Mouse (Mus musculus) embryonic fibroblast, embryonic 13.5 days (primary cell): ENCODE measurements around the gene C1ql1. TPM values are rescaled to one million over a fixed set of nuclear protein-coding genes. Genes with fewer than 3 reads are reported as not detected.
"Not testable (repeated sequence)": the region's sequence is repeated elsewhere in the genome, so short reads cannot be mapped to it uniquely, and the experiment has no call there.

Experiments used
- H3K27ac ChIP-seq: 2 replicates; pipeline ENCODE4 v1.5.1; 2012; ENCODE audit warnings: low read length, control low read depth, inconsistent platforms; ENCODE audit not compliant: insufficient read depth
- H3K4me1 ChIP-seq: 2 replicates; pipeline ENCODE4 v1.6.1; 2011; ENCODE audit warnings: low read length; ENCODE audit not compliant: control insufficient read depth, insufficient read depth
- H3K4me3 ChIP-seq: 2 replicates; pipeline ENCODE4 v1.5.1; 2011; ENCODE audit warnings: mild to moderate bottlenecking, control low read depth, low read length; ENCODE audit not compliant: insufficient read depth
- CTCF ChIP-seq: IDR thresholded peaks from 2 replicates; pipeline ENCODE4 v1.5.1; 2011; ENCODE audit warnings: mild to moderate bottlenecking, control low read depth, low read length, moderate library complexity, borderline replicate concordance; ENCODE audit not compliant: insufficient read depth
- POLR2A ChIP-seq: IDR thresholded peaks from 2 replicates; pipeline ENCODE4 v1.6.1; 2011; ENCODE audit warnings: low read depth, mild to moderate bottlenecking, control low read depth, low read length, moderate library complexity
- polyA plus RNA-seq: library from polyadenylated mRNA; stranded (reverse); fragments of >200 nt; gene quantifications from 2 replicates; pipeline ENCODE4 v1.2.4, GENCODE M21; 2011; ENCODE audit warnings: low read depth; ENCODE audit not compliant: missing spikeins, insufficient read length

Gene C1ql1
- polyA plus RNA-seq, 1 experiment, result not detected

DNA sequence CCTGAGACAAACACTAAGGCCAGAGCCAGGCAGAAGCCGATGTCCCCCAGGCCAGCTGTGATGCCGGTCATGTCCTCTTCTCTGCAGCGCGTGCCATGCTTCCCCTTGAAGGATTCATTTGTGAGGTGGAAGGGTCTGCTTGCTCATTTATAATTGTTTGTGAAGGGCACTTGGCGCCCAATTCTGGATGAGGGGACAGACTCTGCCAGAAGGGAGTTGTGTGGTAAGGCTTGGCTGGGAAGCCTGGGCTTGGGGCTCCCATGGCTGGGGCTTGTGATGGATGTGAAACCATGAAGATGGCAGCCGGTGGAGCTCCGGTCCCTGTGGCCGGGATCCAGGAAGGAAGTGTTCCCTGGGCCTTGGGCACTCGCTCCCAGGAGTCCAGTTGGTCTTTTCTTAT lies 37.6 kb upstream of the C1ql1 start:
- H3K27ac ChIP-seq, result no peak overlapping the region

DNA sequence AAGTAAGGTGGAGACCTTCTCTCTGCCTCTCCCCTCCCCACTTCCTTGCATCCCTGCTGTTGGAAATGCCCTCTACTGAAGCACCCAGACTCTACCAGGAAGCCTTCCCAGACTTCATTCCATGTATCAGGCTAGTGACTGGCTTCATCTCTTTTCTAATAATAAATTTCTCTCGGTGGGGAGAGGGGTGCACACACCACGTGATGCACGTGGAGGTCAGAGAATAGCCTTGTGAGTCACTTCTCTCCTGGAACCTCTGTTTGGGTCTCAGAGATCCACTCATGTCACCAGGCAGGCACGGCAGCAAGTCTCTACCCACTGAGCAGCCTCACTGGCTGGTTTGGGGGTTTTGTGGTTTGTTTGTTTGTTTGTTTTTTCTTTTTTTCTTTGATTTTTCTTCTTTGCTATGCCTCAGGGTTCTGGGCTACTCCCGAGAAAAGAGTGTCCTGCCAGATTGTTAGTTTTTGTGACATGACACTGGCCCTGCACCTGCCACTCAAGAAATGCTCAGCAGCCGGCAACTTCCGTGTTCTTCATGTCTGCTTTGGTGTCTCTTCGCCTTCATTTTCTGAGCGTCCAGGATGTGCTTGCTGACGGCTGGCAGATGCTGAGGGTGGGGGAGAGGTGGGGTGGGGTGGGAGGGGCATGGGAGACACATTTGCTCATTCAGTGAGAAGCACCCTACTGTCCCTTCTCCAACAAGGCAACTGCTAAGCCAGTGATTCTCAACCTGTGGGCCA lies 34.8 kb upstream of the C1ql1 start:
- no peak overlapping the region for H3K27ac ChIP-seq
- no peak overlapping the region for H3K4me3 ChIP-seq
- TF ChIP-seq CTCF (no peak), POLR2A (no peak)
- no peaks in the 10 kb centered on the region for H3K4me1 ChIP-seq

More for the DNA sequence above, 37.6 kb upstream of the C1ql1 start:
- no peak overlapping the region for H3K4me3 ChIP-seq
- no peak for TF ChIP-seq POLR2A
- TF ChIP-seq CTCF, result no peak
- H3K4me1 ChIP-seq, result no peaks in the 10 kb centered on the region

DNA sequence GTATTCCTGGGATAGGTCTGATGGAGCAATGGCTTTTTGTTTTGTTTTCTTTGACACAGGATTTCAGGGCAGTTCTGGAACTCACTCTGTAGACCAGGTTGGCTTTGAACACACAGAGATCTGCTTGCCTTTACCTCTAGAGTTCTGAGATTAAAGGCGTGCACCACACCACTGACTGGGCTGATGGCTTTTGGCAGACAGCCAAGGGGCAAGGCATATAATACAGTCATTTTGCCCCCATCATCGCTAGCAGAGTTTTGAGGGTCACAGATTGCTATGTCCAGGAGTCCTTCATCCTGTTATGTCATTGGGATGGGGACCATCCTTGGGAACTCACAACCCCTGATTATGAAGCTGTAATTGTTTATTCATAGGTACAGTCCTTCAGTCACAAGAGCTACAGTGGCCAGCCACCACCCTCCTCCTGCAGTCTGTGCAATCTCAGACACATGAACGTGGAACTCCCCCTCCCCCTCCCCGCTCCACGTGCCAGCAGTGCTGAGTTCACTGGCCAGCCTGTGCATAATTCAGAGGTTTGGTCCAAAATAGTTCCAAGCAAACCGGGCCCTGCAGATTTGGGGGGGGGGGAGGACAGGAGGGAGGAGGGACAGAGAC lies 31.7 kb upstream of the C1ql1 start:
- TF ChIP-seq CTCF, result no peak
- H3K4me3 ChIP-seq, result no peak overlapping the region
- no peaks in the 10 kb centered on the region for H3K4me1 ChIP-seq
- no peak overlapping the region for H3K27ac ChIP-seq

DNA sequence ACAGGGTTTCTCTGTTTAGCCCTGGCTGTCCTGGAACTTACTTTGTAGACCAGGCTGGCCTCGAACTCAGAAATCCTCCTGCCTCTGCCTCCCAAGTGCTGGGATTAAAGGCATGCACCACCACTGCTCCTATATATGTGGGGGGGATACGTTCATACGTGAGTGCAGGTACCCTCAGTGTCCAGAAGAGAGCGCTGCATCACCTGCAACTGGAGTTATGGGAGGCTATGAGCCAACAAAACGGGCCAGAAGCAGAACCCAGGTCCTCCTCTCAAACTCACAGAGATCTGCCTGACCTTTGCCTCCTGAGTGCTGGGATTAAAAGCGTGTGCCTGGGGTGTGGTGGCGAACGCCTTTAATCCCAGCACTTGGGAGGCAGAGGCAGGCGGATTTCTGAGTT lies 29.5 kb upstream of the C1ql1 start:
- H3K4me3 ChIP-seq, H3K4me1 ChIP-seq, H3K27ac ChIP-seq: not testable (repeated sequence)

DNA sequence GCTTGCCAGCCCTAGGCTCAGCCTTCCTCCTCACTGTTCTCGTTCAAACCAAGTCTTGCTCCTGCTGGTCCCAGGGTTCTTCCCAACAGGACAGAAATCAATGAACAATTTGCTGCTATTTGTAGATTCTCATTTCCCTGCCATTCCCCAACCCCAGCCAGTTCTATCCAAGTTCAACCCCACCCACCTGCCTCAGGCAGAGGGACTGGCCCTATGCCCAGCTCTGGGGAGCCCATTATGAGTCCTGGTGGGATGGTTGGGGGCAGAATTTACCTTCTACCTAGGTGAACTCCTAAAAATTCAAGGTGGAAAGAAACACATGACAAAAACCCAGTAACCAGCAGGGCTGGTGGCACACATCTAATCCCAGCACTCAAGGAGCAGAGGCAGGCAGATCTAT lies 25.8 kb upstream of the C1ql1 start:
- Histone ChIP-seq H3K4me3 (no peak overlapping the region), H3K4me1 (no peaks in the 10 kb centered on the region), H3K27ac (no peak overlapping the region)
- TF ChIP-seq CTCF (no peak), POLR2A (no peak)

DNA sequence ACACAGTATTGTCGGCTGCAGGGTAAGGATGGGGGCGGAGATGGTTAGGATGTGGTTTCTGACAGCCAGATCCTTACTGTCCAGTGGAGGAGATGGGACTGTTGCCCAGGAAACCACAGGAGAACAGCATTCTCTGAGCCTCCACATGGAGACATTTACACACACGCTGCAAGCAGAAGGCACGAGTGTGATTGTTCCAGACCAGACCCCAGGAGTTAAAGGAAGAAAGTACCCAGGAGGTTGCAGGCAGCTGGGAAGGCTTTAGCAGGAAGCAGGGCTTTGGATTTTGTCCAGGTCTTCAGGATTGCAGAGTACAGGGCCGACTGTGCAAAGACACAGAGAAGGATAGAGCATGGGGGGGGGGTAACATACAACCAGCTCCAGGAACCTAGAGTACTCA lies 25.1 kb upstream of the C1ql1 start:
- H3K27ac ChIP-seq, result no peak overlapping the region
- no peaks in the 10 kb centered on the region for H3K4me1 ChIP-seq
- TF ChIP-seq CTCF, result no peak
- no peak for TF ChIP-seq POLR2A
- no peak overlapping the region for H3K4me3 ChIP-seq

DNA sequence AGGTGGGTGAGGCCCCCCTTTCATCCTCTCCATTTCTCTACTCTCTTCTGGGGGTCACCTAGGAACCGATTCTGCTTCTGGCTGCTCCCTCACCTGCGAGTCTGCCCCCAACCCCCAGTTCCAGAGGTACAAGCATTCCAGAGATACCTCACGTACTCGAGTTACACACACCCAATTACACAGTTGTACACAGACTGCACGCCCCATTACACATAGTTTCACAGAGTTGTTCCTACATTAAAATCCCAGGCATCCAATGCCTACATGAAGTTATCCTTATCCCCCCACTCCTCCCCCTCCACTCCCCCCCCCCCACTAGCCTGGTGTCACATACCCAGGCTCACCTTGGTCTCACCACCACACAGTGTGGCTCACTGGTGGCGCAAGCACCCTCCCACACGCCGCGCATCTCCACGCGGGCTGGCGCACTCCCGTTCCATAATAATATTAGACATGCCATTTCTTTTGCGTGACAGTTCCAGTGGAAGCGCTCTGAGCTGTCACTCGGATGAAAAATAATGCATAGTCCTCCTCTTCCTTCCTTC lies 18.1 kb upstream of the C1ql1 start:
- H3K4me1 ChIP-seq, result no peaks in the 10 kb centered on the region
- no peak overlapping the region for H3K27ac ChIP-seq
- H3K4me3 ChIP-seq, result no peak overlapping the region
- TF ChIP-seq POLR2A (no peak), CTCF (no peak)

DNA sequence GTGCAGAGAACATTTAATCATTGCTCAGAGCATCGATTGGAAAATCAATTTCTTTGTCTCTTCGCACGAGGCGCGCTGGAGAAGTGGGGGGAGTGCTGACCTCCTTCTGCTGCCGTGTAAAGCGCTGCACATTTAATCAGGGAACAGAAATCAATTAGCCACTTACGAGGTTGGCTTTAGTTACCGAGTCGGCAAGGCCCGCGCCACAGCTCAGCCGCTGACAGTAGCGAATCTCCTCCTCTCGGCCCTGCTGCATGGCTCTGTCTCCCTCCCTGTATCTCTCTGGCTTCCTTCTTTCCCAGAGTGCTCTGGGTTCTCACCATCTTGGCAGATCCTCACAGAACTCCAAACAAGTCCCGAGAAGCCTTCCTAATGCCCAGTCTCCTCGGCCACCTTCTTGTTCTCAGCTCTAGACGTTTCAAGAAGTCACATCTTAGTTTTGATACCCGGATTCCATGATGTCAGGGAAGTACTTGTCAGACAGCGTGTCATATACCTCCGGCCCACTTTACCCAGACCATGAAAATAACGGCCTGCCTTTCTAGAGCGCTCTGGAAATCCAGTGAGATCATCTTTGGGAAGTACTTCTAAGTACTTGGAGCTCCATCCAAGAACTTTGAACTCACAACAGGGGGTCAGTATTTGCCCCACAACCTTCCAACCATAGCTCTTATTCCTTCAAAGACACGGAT lies 17.5 kb upstream of the C1ql1 start:
- no peak overlapping the region for H3K27ac ChIP-seq
- no peaks in the 10 kb centered on the region for H3K4me1 ChIP-seq
- H3K4me3 ChIP-seq, result no peak overlapping the region
- TF ChIP-seq CTCF, result no peak
- no peak for TF ChIP-seq POLR2A

DNA sequence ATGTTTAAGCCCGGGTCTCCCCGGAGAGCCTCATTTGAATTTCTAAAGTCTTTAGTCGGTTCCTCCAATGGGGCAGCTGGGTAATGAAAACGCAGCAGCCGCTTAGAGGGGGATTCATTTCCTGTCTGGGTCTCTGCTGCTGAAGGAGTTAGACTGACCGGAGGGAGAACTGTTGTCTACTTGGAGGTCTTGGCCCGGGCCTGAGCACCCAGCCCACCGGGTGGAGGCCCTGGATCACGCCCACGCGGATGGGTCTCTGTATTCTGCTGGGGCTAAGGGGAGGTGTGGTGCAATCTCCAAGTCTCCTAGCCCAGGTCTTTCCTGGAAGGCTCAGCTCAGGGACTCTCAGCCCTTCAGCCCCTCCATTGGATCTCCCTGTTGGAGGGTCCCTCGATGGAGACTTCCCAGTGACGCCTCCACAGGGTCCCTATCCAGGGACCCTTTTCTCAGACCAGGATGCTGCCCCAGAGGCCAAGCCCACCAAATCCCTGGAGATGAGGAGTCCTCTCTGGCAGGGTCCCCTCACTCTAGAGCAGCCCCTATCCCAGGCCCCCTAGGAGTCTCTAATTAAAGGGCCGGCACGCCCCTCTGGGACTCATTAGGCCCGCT lies 16.9 kb upstream of the C1ql1 start:
- H3K4me3 ChIP-seq, result no peak overlapping the region
- no peak overlapping the region for H3K27ac ChIP-seq
- no peaks in the 10 kb centered on the region for H3K4me1 ChIP-seq
- no peak for TF ChIP-seq POLR2A
- TF ChIP-seq CTCF, result no peak

DNA sequence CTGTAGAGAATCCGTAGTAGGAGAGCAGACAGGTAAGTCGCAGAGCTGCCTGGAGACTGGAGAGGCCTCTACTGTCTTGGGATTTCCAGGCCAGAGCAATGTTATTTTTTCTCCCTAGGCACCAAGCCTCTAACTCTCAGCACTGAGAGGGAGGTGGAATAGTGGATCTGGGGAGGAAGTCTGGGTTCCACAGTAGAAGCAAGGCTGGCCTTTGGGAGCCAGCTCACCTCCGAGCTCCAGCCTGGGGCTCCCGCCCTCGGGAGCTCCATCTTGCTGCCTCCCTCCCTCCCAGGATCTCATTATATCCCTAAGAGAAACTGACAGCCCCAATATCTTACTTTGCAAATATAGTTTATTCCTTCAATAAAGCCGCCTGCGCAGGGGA lies 16.4 kb upstream of the C1ql1 start:
- TF ChIP-seq CTCF (no peak), POLR2A (no peak)
- Histone ChIP-seq H3K4me3 (no peak overlapping the region), H3K4me1 (no peaks in the 10 kb centered on the region), H3K27ac (no peak overlapping the region)
